Mouse (Mus musculus): ENCODE measurements around the gene Armc6. TPM values are rescaled to one million over a fixed set of nuclear protein-coding genes. Genes with fewer than 3 reads are reported as not detected.
A peak's percentile ranks its signal among the peaks of the same experiment; 100 is the strongest.
"Not testable (repeated sequence)": the region's sequence is repeated elsewhere in the genome, so short reads cannot be mapped to it uniquely, and the experiment has no call there.

Gene Armc6
- polyA plus RNA-seq, 1 experiment from 2014 or later: 16.5 TPM

- Histone ChIP-seq H3K4me1 (ENCODE audit: control insufficient read depth in 2 of 2, insufficient read depth in 2 of 2, low read length in 2 of 2) (peaks cover 11 to 12% of the 10 kb centered on the region in 2 experiments), H3K4me3 (ENCODE audit: control insufficient read depth in 1 of 2, insufficient read depth in 1 of 2, low read depth in 1 of 2, low read length in 2 of 2) (no peak overlapping the region), H3K4me2 (ENCODE audit: low read length) (no peak overlapping the region), H3K27ac (replicated peaks in 1 of 2; ENCODE audit: control insufficient read depth in 1 of 2, insufficient read depth in 1 of 2, low read depth in 2 of 2, low read length in 2 of 2) (no peak overlapping the region), H3K27me3 (ENCODE audit: control insufficient read depth, insufficient read depth, low read length) (no peaks in the 10 kb centered on the region), H3K36me3 (ENCODE audit: control insufficient read depth, insufficient read depth, low read length) (peaks cover 5% of the 10 kb centered on the region), H3K9me3 (ENCODE audit: control insufficient read depth, low read length) (no peaks in the 10 kb centered on the region), H3K9ac (ENCODE audit: low read length) (no peak overlapping the region)
- WGBS: 45% methylated on average over 1 of the region's 1 CpGs
- ATAC-seq (ENCODE audit: insufficient number of reproducible peaks, insufficient read depth, low FRiP score, low read depth): no peak
Observed at GRCm38 (mm10) chr8:70216566-70216965, 17.7 kb downstream of the Armc6 start.

GRCm38 (mm10) chr8:70216161-70216560 lies 18.1 kb downstream of the Armc6 start:
- H3K4me2 ChIP-seq (ENCODE audit: low read length); H3K9me3 ChIP-seq (ENCODE audit: control insufficient read depth, low read length); H3K27ac ChIP-seq (replicated peaks in 1 of 2; ENCODE audit: control insufficient read depth in 1 of 2, insufficient read depth in 1 of 2, low read depth in 2 of 2, low read length in 2 of 2); H3K4me3 ChIP-seq (ENCODE audit: control insufficient read depth in 1 of 2, insufficient read depth in 1 of 2, low read depth in 1 of 2, low read length in 2 of 2); H3K9ac ChIP-seq (ENCODE audit: low read length); H3K36me3 ChIP-seq (ENCODE audit: control insufficient read depth, insufficient read depth, low read length); ATAC-seq (ENCODE audit: insufficient number of reproducible peaks, insufficient read depth, low FRiP score, low read depth); H3K27me3 ChIP-seq (ENCODE audit: control insufficient read depth, insufficient read depth, low read length): not testable (repeated sequence)
- H3K4me1 ChIP-seq (ENCODE audit: control insufficient read depth in 2 of 2, insufficient read depth in 2 of 2, low read length in 2 of 2): peaks cover 14% of the 10 kb centered on the region in 2 experiments
- 59% methylated on average over 3 of the region's 3 CpGs for WGBS

- no peak overlapping the region for H3K9ac ChIP-seq (ENCODE audit: low read length)
- H3K4me1 ChIP-seq (ENCODE audit: control insufficient read depth in 2 of 2, insufficient read depth in 2 of 2, low read length in 2 of 2): peaks cover 11 to 17% of the 10 kb centered on the region in 2 experiments
- no peaks in the 10 kb centered on the region for H3K36me3 ChIP-seq (ENCODE audit: control insufficient read depth, insufficient read depth, low read length)
- H3K27me3 ChIP-seq (ENCODE audit: control insufficient read depth, insufficient read depth, low read length): no peaks in the 10 kb centered on the region
- H3K27ac ChIP-seq (replicated peaks in 1 of 2; ENCODE audit: control insufficient read depth in 1 of 2, insufficient read depth in 1 of 2, low read depth in 2 of 2, low read length in 2 of 2): no peak overlapping the region
- H3K9me3 ChIP-seq (ENCODE audit: control insufficient read depth, low read length): no peaks in the 10 kb centered on the region
- 56% methylated on average over 5 of the region's 5 CpGs for WGBS
- H3K4me3 ChIP-seq (ENCODE audit: control insufficient read depth in 1 of 2, insufficient read depth in 1 of 2, low read depth in 1 of 2, low read length in 2 of 2): no peak overlapping the region
- ATAC-seq (ENCODE audit: insufficient number of reproducible peaks, insufficient read depth, low FRiP score, low read depth): no peak
- no peak overlapping the region for H3K4me2 ChIP-seq (ENCODE audit: low read length)
Observed at GRCm38 (mm10) chr8:70215092-70215491, 19.2 kb downstream of the Armc6 start.

GRCm38 (mm10) chr8:70214411-70214810 lies 19.9 kb downstream of the Armc6 start:
- ATAC-seq (ENCODE audit: insufficient number of reproducible peaks, insufficient read depth, low FRiP score, low read depth): no peak
- H3K9ac ChIP-seq (ENCODE audit: low read length): no peak overlapping the region
- no peaks in the 10 kb centered on the region for H3K36me3 ChIP-seq (ENCODE audit: control insufficient read depth, insufficient read depth, low read length)
- H3K4me3 ChIP-seq (ENCODE audit: control insufficient read depth in 1 of 2, insufficient read depth in 1 of 2, low read depth in 1 of 2, low read length in 2 of 2): no peak overlapping the region
- peaks cover 9 to 17% of the 10 kb centered on the region in 2 experiments for H3K4me1 ChIP-seq (ENCODE audit: control insufficient read depth in 2 of 2, insufficient read depth in 2 of 2, low read length in 2 of 2)
- 66% methylated on average over 3 of the region's 3 CpGs for WGBS
- no peaks in the 10 kb centered on the region for H3K27me3 ChIP-seq (ENCODE audit: control insufficient read depth, insufficient read depth, low read length)
- no peak overlapping the region for H3K27ac ChIP-seq (replicated peaks in 1 of 2; ENCODE audit: control insufficient read depth in 1 of 2, insufficient read depth in 1 of 2, low read depth in 2 of 2, low read length in 2 of 2)
- H3K4me2 ChIP-seq (ENCODE audit: low read length): no peak overlapping the region
- no peaks in the 10 kb centered on the region for H3K9me3 ChIP-seq (ENCODE audit: control insufficient read depth, low read length)

- peak within 1 kb of the TSS; percentile 74 for H3K9ac ChIP-seq (ENCODE audit: low read length)
- peak within 1 kb of the TSS; percentile 88 for H3K4me2 ChIP-seq (ENCODE audit: low read length)
- under 1% methylated on average over 65 of the region's 66 CpGs for WGBS
- peak; percentile 97 for ATAC-seq (ENCODE audit: insufficient number of reproducible peaks, insufficient read depth, low FRiP score, low read depth)
- H3K36me3 ChIP-seq (ENCODE audit: control insufficient read depth, insufficient read depth, low read length): no peaks in the 10 kb centered on the region
- peaks cover 7 to 17% of the 10 kb centered on the region in 2 experiments for H3K4me1 ChIP-seq (ENCODE audit: control insufficient read depth in 2 of 2, insufficient read depth in 2 of 2, low read length in 2 of 2)
- peak within 1 kb of the TSS; percentile 59 to 79 for H3K4me3 ChIP-seq (ENCODE audit: control insufficient read depth in 1 of 2, insufficient read depth in 1 of 2, low read depth in 1 of 2, low read length in 2 of 2)
- no peaks in the 10 kb centered on the region for H3K27me3 ChIP-seq (ENCODE audit: control insufficient read depth, insufficient read depth, low read length)
- H3K27ac ChIP-seq (replicated peaks in 1 of 2; ENCODE audit: control insufficient read depth in 1 of 2, insufficient read depth in 1 of 2, low read depth in 2 of 2, low read length in 2 of 2): peak within 1 kb of the TSS; percentile 29 to 46; a peak in 3 of 4 replicates
- H3K9me3 ChIP-seq (ENCODE audit: control insufficient read depth, low read length): no peaks in the 10 kb centered on the region
Observed at GRCm38 (mm10) chr8:70212112-70213055, 21.9 kb downstream of the Armc6 start, which contains the start of gene Slc25a42. Gene Slc25a42, minus strand, starts transcription at chr8:70212305.

- H3K27me3 ChIP-seq (ENCODE audit: control insufficient read depth, insufficient read depth, low read length): no peaks in the 10 kb centered on the region
- peak overlapping the region; percentile 74 for H3K9ac ChIP-seq (ENCODE audit: low read length)
- H3K4me2 ChIP-seq (ENCODE audit: low read length): peak overlapping the region; percentile 88
- no peak for ATAC-seq (ENCODE audit: insufficient number of reproducible peaks, insufficient read depth, low FRiP score, low read depth)
- peaks cover 7 to 17% of the 10 kb centered on the region in 2 experiments for H3K4me1 ChIP-seq (ENCODE audit: control insufficient read depth in 2 of 2, insufficient read depth in 2 of 2, low read length in 2 of 2)
- no peaks in the 10 kb centered on the region for H3K36me3 ChIP-seq (ENCODE audit: control insufficient read depth, insufficient read depth, low read length)
- H3K4me3 ChIP-seq (ENCODE audit: control insufficient read depth in 1 of 2, insufficient read depth in 1 of 2, low read depth in 1 of 2, low read length in 2 of 2): peak overlapping the region; percentile 59 to 79
- no peaks in the 10 kb centered on the region for H3K9me3 ChIP-seq (ENCODE audit: control insufficient read depth, low read length)
- WGBS: 2% methylated on average over 30 of the region's 31 CpGs
- H3K27ac ChIP-seq (replicated peaks in 1 of 2; ENCODE audit: control insufficient read depth in 1 of 2, insufficient read depth in 1 of 2, low read depth in 2 of 2, low read length in 2 of 2): peak overlapping the region; percentile 29; a peak in 2 of 4 replicates
Observed at GRCm38 (mm10) chr8:70211726-70212111, 22.5 kb downstream of the Armc6 start.

GRCm38 (mm10) chr8:70211275-70211674 lies 23.0 kb downstream of the Armc6 start:
- 75% methylated on average over 1 of the region's 1 CpGs for WGBS
- H3K9ac ChIP-seq (ENCODE audit: low read length): peak overlapping the region; percentile 74
- no peaks in the 10 kb centered on the region for H3K36me3 ChIP-seq (ENCODE audit: control insufficient read depth, insufficient read depth, low read length)
- H3K4me3 ChIP-seq (ENCODE audit: control insufficient read depth in 1 of 2, insufficient read depth in 1 of 2, low read depth in 1 of 2, low read length in 2 of 2): peak overlapping the region; percentile 59 to 79
- H3K4me1 ChIP-seq (ENCODE audit: control insufficient read depth in 2 of 2, insufficient read depth in 2 of 2, low read length in 2 of 2): peaks cover 7 to 17% of the 10 kb centered on the region in 2 experiments
- H3K9me3 ChIP-seq (ENCODE audit: control insufficient read depth, low read length): no peaks in the 10 kb centered on the region
- peak overlapping the region; percentile 88 for H3K4me2 ChIP-seq (ENCODE audit: low read length)
- no peak overlapping the region for H3K27ac ChIP-seq (replicated peaks in 1 of 2; ENCODE audit: control insufficient read depth in 1 of 2, insufficient read depth in 1 of 2, low read depth in 2 of 2, low read length in 2 of 2)
- H3K27me3 ChIP-seq (ENCODE audit: control insufficient read depth, insufficient read depth, low read length): no peaks in the 10 kb centered on the region
- ATAC-seq (ENCODE audit: insufficient number of reproducible peaks, insufficient read depth, low FRiP score, low read depth): no peak
